Mouse (Mus musculus): ENCODE measurements around the gene Zfp954. TPM values are rescaled to one million over a fixed set of nuclear protein-coding genes. Genes with fewer than 3 reads are reported as not detected.
"Not testable (repeated sequence)": the region's sequence is repeated elsewhere in the genome, so short reads cannot be mapped to it uniquely, and the experiment has no call there.

The Zfp954 gene
- 6.9 and 8.2 TPM in 2 replicates for total RNA-seq (2014; rRNA removed; ENCODE audit: low replicate concordance)
- polyA plus RNA-seq (2015; fragmentation: Nextera tagmentation; extraction: Ambion mirVana): 5.3 and 6.1 TPM in 2 replicates

GRCm38 (mm10) chr7:7120921-7121601 is at the start of gene Zfp954:
Gene Zfp954, minus strand, starts transcription at chr7:7121488.
- H3K36me3 ChIP-seq (replicated peaks; ENCODE audit: control insufficient read depth, insufficient read depth, low read length): peaks cover 20% of the 10 kb centered on the region
- no peaks in the 10 kb centered on the region for H3K9me3 ChIP-seq (replicated peaks; ENCODE audit: control insufficient read depth, low read length)
- H3K4me3 ChIP-seq (ENCODE audit: low read depth, low read length): peak within 1 kb of the TSS; percentile 57
- peak within 1 kb of the TSS; percentile 73 for H3K4me2 ChIP-seq (ENCODE audit: low read depth, low read length)
- TF ChIP-seq CTCF (IDR thresholded peaks at IDR 0.05; ENCODE audit: low read depth) (peak; percentile 38), EP300 (IDR thresholded peaks at IDR 0.05; ENCODE audit: low read depth) (no peak)
- under 1% methylated on average over 30 of the region's 30 CpGs for WGBS
- H3K9ac ChIP-seq (replicated peaks; ENCODE audit: low read depth, low read length): peak within 1 kb of the TSS; percentile 43
- peak within 1 kb of the TSS; percentile 50 for H3K27ac ChIP-seq (ENCODE audit: low read depth)
- DNase-seq (ENCODE audit: low spot score): peak; percentile 90
- 0 out of 2 replicates have a peak, but pooled peaks cover 6% of the 10 kb centered on the region for H3K4me1 ChIP-seq (ENCODE audit: control insufficient read depth, insufficient read depth)
- peak; percentile 93 for ATAC-seq (ENCODE audit: insufficient read depth, low read depth)
- H3K27me3 ChIP-seq (ENCODE audit: control insufficient read depth, insufficient read depth, low read length): no peaks in the 10 kb centered on the region

- TF ChIP-seq EP300 (IDR thresholded peaks at IDR 0.05; ENCODE audit: low read depth) (no peak), CTCF (IDR thresholded peaks at IDR 0.05; ENCODE audit: low read depth) (no peak)
- WGBS: 78% methylated on average over 15 of the region's 15 CpGs
- H3K9ac ChIP-seq (replicated peaks; ENCODE audit: low read depth, low read length): no peak overlapping the region
- no peaks in the 10 kb centered on the region for H3K4me1 ChIP-seq (ENCODE audit: control insufficient read depth, insufficient read depth)
- no peaks in the 10 kb centered on the region for H3K9me3 ChIP-seq (replicated peaks; ENCODE audit: control insufficient read depth, low read length)
- ATAC-seq (ENCODE audit: insufficient read depth, low read depth) (no peak), DNase-seq (ENCODE audit: low spot score) (no peak)
- H3K4me3 ChIP-seq (ENCODE audit: low read depth, low read length): no peak overlapping the region
- no peak overlapping the region for H3K27ac ChIP-seq (ENCODE audit: low read depth)
- H3K36me3 ChIP-seq (replicated peaks; ENCODE audit: control insufficient read depth, insufficient read depth, low read length): no peaks in the 10 kb centered on the region
- no peaks in the 10 kb centered on the region for H3K27me3 ChIP-seq (ENCODE audit: control insufficient read depth, insufficient read depth, low read length)
- no peak overlapping the region for H3K4me2 ChIP-seq (ENCODE audit: low read depth, low read length)
These were observed 24.8 kb upstream of the Zfp954 start for GRCm38 (mm10) chr7:7145991-7146608.

GRCm38 (mm10) chr7:7144215-7144614 is 22.9 kb upstream of the Zfp954 start:
- no peak for TF ChIP-seq EP300 (IDR thresholded peaks at IDR 0.05; ENCODE audit: low read depth)
- no peak for TF ChIP-seq CTCF (IDR thresholded peaks at IDR 0.05; ENCODE audit: low read depth)

GRCm38 (mm10) chr7:7136379-7136866 is 15.1 kb upstream of the Zfp954 start, which contains the start of gene Zfp773:
Gene Zfp773, minus strand, starts transcription at chr7:7136755.
- Histone ChIP-seq H3K4me2 (ENCODE audit: low read depth, low read length) (peak within 1 kb of the TSS; percentile 59), H3K4me1 (ENCODE audit: control insufficient read depth, insufficient read depth) (no peaks in the 10 kb centered on the region), H3K9me3 (replicated peaks; ENCODE audit: control insufficient read depth, low read length) (no peaks in the 10 kb centered on the region), H3K9ac (replicated peaks; ENCODE audit: low read depth, low read length) (0 out of 2 replicates have a peak within 1 kb of the TSS, but pooled peaks have one; percentile 27), H3K27ac (ENCODE audit: low read depth) (no peak within 1 kb of the TSS), H3K4me3 (ENCODE audit: low read depth, low read length) (peak within 1 kb of the TSS; percentile 55), H3K27me3 (ENCODE audit: control insufficient read depth, insufficient read depth, low read length) (no peaks in the 10 kb centered on the region), H3K36me3 (replicated peaks; ENCODE audit: control insufficient read depth, insufficient read depth, low read length) (no peaks in the 10 kb centered on the region)
- ATAC-seq (ENCODE audit: insufficient read depth, low read depth): peak; percentile 94
- peak; percentile 57 for DNase-seq (ENCODE audit: low spot score)
- TF ChIP-seq EP300 (IDR thresholded peaks at IDR 0.05; ENCODE audit: low read depth): no peak
- TF ChIP-seq CTCF (IDR thresholded peaks at IDR 0.05; ENCODE audit: low read depth): peak; percentile 50
- WGBS: 5% methylated on average over 16 of the region's 16 CpGs

More at GRCm38 (mm10) chr7:7144215-7144614, 22.9 kb upstream of the Zfp954 start:
- no peak for ATAC-seq (ENCODE audit: insufficient read depth, low read depth)
- no peaks in the 10 kb centered on the region for H3K9me3 ChIP-seq (replicated peaks; ENCODE audit: control insufficient read depth, low read length)
- no peak for DNase-seq (ENCODE audit: low spot score)
- H3K36me3 ChIP-seq (replicated peaks; ENCODE audit: control insufficient read depth, insufficient read depth, low read length): no peaks in the 10 kb centered on the region
- H3K4me1 ChIP-seq (ENCODE audit: control insufficient read depth, insufficient read depth): no peaks in the 10 kb centered on the region
- H3K4me3 ChIP-seq (ENCODE audit: low read depth, low read length): no peak overlapping the region
- H3K27ac ChIP-seq (ENCODE audit: low read depth): no peak overlapping the region
- no peak overlapping the region for H3K4me2 ChIP-seq (ENCODE audit: low read depth, low read length)
- H3K9ac ChIP-seq (replicated peaks; ENCODE audit: low read depth, low read length): no peak overlapping the region
- H3K27me3 ChIP-seq (ENCODE audit: control insufficient read depth, insufficient read depth, low read length): no peaks in the 10 kb centered on the region
- WGBS: 81% methylated on average over 1 of the region's 1 CpGs

- TF ChIP-seq CTCF (IDR thresholded peaks at IDR 0.05; ENCODE audit: low read depth) (no peak), EP300 (IDR thresholded peaks at IDR 0.05; ENCODE audit: low read depth) (no peak)
- ATAC-seq (ENCODE audit: insufficient read depth, low read depth): no peak
- no peaks in the 10 kb centered on the region for H3K4me1 ChIP-seq (ENCODE audit: control insufficient read depth, insufficient read depth)
- no peak overlapping the region for H3K4me2 ChIP-seq (ENCODE audit: low read depth, low read length)
- H3K4me3 ChIP-seq (ENCODE audit: low read depth, low read length): no peak overlapping the region
- no peak for DNase-seq (ENCODE audit: low spot score)
- no peaks in the 10 kb centered on the region for H3K36me3 ChIP-seq (replicated peaks; ENCODE audit: control insufficient read depth, insufficient read depth, low read length)
- no peak overlapping the region for H3K27ac ChIP-seq (ENCODE audit: low read depth)
- no peaks in the 10 kb centered on the region for H3K27me3 ChIP-seq (ENCODE audit: control insufficient read depth, insufficient read depth, low read length)
- H3K9me3 ChIP-seq (replicated peaks; ENCODE audit: control insufficient read depth, low read length): no peaks in the 10 kb centered on the region
- WGBS: 66% methylated on average over 8 of the region's 8 CpGs
- no peak overlapping the region for H3K9ac ChIP-seq (replicated peaks; ENCODE audit: low read depth, low read length)
These were observed 11.5 kb upstream of the Zfp954 start for GRCm38 (mm10) chr7:7132751-7133150.

GRCm38 (mm10) chr7:7130491-7131124 is 9.3 kb upstream of the Zfp954 start:
- H3K9ac ChIP-seq (replicated peaks; ENCODE audit: low read depth, low read length); DNase-seq (ENCODE audit: low spot score); H3K27ac ChIP-seq (ENCODE audit: low read depth); H3K36me3 ChIP-seq (replicated peaks; ENCODE audit: control insufficient read depth, insufficient read depth, low read length); H3K4me1 ChIP-seq (ENCODE audit: control insufficient read depth, insufficient read depth); H3K4me2 ChIP-seq (ENCODE audit: low read depth, low read length); ATAC-seq (ENCODE audit: insufficient read depth, low read depth); H3K4me3 ChIP-seq (ENCODE audit: low read depth, low read length); H3K9me3 ChIP-seq (replicated peaks; ENCODE audit: control insufficient read depth, low read length); H3K27me3 ChIP-seq (ENCODE audit: control insufficient read depth, insufficient read depth, low read length): not testable (repeated sequence)
- WGBS: 89% methylated on average over 14 of the region's 15 CpGs
